Mouse (Mus musculus) liver, adult 2 months (tissue): ENCODE results near the gene Olfr6.

ENCODE experiments used
- CTCF ChIP-seq: fragments of 200-500 bp; IDR thresholded peaks from 2 replicates; pipeline ENCODE4 v1.5.1; 2011; ENCODE audit warnings: low read depth, low read length, control low read depth
- POLR2A ChIP-seq: fragments of 200-500 bp; IDR thresholded peaks from 2 replicates; pipeline ENCODE4 v1.6.1; 2011; ENCODE audit warnings: low read length, control low read depth; ENCODE audit not compliant: insufficient read depth; ENCODE audit errors: extremely low read depth

DNA sequence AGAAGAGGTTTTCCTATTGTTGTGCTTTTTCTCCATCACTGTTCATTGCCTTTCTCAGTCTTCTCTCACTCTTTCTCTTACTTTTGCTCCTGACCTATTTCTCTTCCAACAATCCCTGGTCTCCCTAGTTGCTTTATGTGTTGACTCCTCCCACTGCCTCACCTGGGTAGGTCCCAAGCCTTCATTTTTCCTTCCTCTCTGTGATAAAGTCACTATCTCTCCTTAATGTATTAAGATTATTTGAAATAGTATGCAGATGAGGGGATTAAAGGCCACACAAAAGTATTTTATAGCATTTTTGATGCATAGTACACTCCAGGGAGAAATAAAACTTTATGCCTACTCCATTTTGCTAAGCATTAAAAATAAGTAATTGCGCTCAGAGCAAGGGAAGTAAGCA lies at the start of gene Olfr6:
- TF ChIP-seq CTCF (no peak), POLR2A (no peak)
